Mouse (Mus musculus) bone marrow, adult 2 months (tissue): ENCODE measurements around the gene Klc4. TPM values are rescaled to one million over a fixed set of nuclear protein-coding genes. Genes with fewer than 3 reads are reported as not detected.

Experiments used
- H3K27ac ChIP-seq: fragments of 200-500 bp; 2 replicates; pipeline ENCODE4 v1.5.1; 2012; ENCODE audit warnings: low read depth, mild to moderate bottlenecking, control low read depth, inconsistent platforms, low read length; ENCODE audit not compliant: control insufficient read depth, poor library complexity, insufficient read depth
- H3K4me1 ChIP-seq: fragments of 200-500 bp; 2 replicates; pipeline ENCODE4 v1.6.1; 2011; ENCODE audit warnings: low read length; ENCODE audit not compliant: control insufficient read depth, insufficient read depth
- H3K4me3 ChIP-seq: fragments of 200-500 bp; replicated peaks from 2 replicates; pipeline ENCODE3; 2011; ENCODE audit warnings: mild to moderate bottlenecking, low read depth, low read length, control low read depth; ENCODE audit not compliant: control insufficient read depth
- CTCF ChIP-seq: fragments of 200-500 bp; IDR thresholded peaks from 2 replicates; pipeline ENCODE4 v1.5.1; 2011; ENCODE audit warnings: low read length, control low read depth; ENCODE audit not compliant: control insufficient read depth, insufficient read depth
- POLR2A ChIP-seq: fragments of 200-500 bp; IDR thresholded peaks from 2 replicates; pipeline ENCODE4 v1.6.1; 2011; ENCODE audit warnings: low read depth, mild to moderate bottlenecking, control low read depth, low read length, borderline replicate concordance; ENCODE audit not compliant: control insufficient read depth
- WGBS: fragments of 180-500 bp; shearing (Covaris S2); methylation state at CpG from one replicate; pipeline ENCODE4 v1.1.7; 2018; 5-methylcytosine and 5-hydroxymethylcytosine counted together
- polyA plus RNA-seq: library from polyadenylated mRNA; stranded (reverse); fragments of >200 nt; gene quantifications from 2 replicates; pipeline ENCODE4 v1.2.4, GENCODE M21; 2011; ENCODE audit warnings: low replicate concordance; ENCODE audit not compliant: missing spikeins, insufficient read depth, insufficient read length

Klc4 gene
- polyA plus RNA-seq, 1 experiment = 11.9 TPM

- peaks cover 4% of the 10 kb centered on the region for H3K4me1 ChIP-seq
Observed at GRCm38 (mm10) chr17:46619683-46620357, 26.0 kb downstream of the Klc4 start.

GRCm38 (mm10) chr17:46618769-46619682 is 26.8 kb downstream of the Klc4 start:
- Histone ChIP-seq H3K4me1 (peaks cover 4% of the 10 kb centered on the region), H3K27ac (no peak overlapping the region), H3K4me3 (no peak overlapping the region)
- TF ChIP-seq CTCF (no peak), POLR2A (no peak)
- WGBS = 71% methylated on average over 27 of the region's 27 CpGs

More at GRCm38 (mm10) chr17:46619683-46620357, 26.0 kb downstream of the Klc4 start:
- no peak overlapping the region for H3K27ac ChIP-seq
- WGBS = 85% methylated on average over 16 of the region's 16 CpGs
- TF ChIP-seq CTCF = no peak
- no peak for TF ChIP-seq POLR2A
- no peak overlapping the region for H3K4me3 ChIP-seq

GRCm38 (mm10) chr17:46618394-46618768 is 27.4 kb downstream of the Klc4 start:
- Histone ChIP-seq H3K27ac (no peak overlapping the region), H3K4me3 (no peak overlapping the region), H3K4me1 (peaks cover 4% of the 10 kb centered on the region)
- TF ChIP-seq CTCF (no peak), POLR2A (no peak)
- WGBS = 51% methylated on average over 6 of the region's 6 CpGs

DNA sequence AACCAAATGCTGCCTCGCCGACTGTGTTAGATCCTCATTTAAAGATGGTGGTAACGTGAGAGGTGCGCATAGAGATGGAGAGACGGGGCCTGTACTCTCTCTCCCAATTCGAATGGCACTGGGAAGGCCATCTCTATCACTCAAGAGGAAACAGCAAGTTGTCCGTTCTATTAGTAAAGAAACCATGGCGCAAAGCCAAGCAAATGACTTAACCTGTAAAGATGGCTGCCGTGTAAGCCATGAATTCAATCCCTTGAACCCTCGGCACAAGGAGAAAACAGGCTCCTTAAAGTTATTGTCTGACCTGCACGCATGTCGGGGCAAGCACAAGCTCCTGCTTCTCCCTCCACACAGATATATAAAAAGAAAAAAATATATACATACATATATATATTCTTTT is 28.0 kb downstream of the Klc4 start:
- TF ChIP-seq CTCF (no peak), POLR2A (no peak)
- Histone ChIP-seq H3K4me1 (peaks cover 4% of the 10 kb centered on the region), H3K27ac (no peak overlapping the region), H3K4me3 (no peak overlapping the region)
- 78% methylated on average over 12 of the region's 12 CpGs for WGBS

- WGBS = 71% methylated on average over 3 of the region's 3 CpGs
- H3K4me3 ChIP-seq = no peak overlapping the region
- H3K27ac ChIP-seq = no peak overlapping the region
- TF ChIP-seq POLR2A = no peak
- TF ChIP-seq CTCF = no peak
- no peaks in the 10 kb centered on the region; the same call in 1 of the 2 replicates for H3K4me1 ChIP-seq
Observed at GRCm38 (mm10) chr17:46613229-46613628, 32.6 kb downstream of the Klc4 start.

DNA sequence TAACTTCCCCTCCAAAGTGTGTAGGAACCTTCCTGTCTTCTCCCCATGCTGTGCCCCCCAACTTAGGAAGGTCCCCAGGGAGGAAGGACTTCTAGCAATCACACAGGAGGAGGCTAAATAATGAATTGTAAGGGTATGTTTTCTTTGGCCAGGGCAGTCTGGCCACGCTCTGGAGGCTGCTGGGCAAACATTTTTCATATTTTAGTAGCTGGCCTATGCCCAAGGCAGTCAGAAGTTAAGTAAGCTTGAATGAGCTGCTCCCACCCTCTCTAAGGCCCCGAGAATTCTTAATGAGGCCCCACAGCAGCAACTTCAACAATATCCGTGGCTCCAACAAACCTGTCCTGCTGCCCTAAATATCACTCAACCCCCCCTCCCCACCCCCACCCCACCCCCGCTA is 33.0 kb downstream of the Klc4 start:
- TF ChIP-seq CTCF (no peak), POLR2A (no peak)
- 49% methylated on average over 4 of the region's 4 CpGs for WGBS
- Histone ChIP-seq H3K27ac (no peak overlapping the region), H3K4me1 (no peaks in the 10 kb centered on the region; the same call in 1 of the 2 replicates), H3K4me3 (no peak overlapping the region)

DNA sequence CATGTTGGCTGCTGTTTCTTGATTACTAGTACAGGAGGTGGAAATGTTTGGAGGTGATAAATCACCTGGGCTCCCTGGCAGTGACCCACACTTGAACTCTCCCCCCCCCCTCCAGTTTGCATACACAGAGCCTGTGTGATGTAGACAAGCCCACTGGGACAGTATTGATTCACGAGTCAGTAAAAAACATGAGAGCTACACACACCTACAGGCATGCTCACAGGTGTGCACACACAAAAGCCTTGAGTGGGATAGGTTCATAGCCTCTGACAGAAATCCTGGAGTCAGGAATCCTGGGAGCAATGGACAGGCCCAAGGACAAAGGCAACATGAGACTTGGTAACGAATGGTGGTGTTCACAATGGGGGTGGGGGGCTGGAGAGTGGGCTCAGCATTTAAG is 33.6 kb downstream of the Klc4 start:
- Histone ChIP-seq H3K27ac (no peak overlapping the region), H3K4me3 (no peak overlapping the region), H3K4me1 (no peaks in the 10 kb centered on the region; the same call in 1 of the 2 replicates)
- no peak for TF ChIP-seq POLR2A
- TF ChIP-seq CTCF = no peak
- WGBS = 52% methylated on average over 2 of the region's 2 CpGs

DNA sequence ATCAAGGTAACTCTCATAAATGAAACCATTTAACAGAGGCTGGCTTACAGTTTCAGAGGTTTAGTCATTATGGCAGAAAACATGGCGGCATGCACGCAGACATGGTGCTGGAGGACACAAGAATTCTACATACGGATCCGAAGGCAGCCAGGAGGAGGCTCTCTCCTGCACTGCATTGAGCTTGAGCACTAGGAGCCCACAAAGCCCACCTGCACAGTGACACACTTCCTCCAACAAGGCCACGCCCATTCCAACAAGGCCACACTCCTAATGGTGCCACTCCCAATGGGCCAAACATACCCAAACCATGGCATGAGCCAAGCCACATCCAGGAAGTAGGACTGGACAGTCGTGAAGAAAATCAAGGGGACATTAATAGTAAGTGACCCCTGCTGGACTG is 34.5 kb downstream of the Klc4 start:
- Histone ChIP-seq H3K27ac (no peak overlapping the region), H3K4me1 (no peaks in the 10 kb centered on the region; the same call in 1 of the 2 replicates), H3K4me3 (no peak overlapping the region)
- TF ChIP-seq POLR2A = no peak
- TF ChIP-seq CTCF = no peak
- WGBS = 87% methylated on average over 6 of the region's 6 CpGs
